Mouse (Mus musculus): Measurements from ENCODE around the gene Apoc3. TPM values are rescaled to one million over a fixed set of nuclear protein-coding genes. Genes with fewer than 3 reads are reported as not detected.

Apoc3 gene
- total and polyA plus RNA-seq, 2 experiments from 2014 or later, result not detected

GRCm38 (mm10) chr9:46235196-46235595 is 240 bp downstream of the Apoc3 start:
- no peak overlapping the region for H3K27ac ChIP-seq
- TF ChIP-seq CTCF (IDR thresholded peaks at IDR 0.05; ENCODE audit: low read depth), result no peak
- ATAC-seq, result no peak

GRCm38 (mm10) chr9:46230450-46230975 is 4.9 kb downstream of the Apoc3 start:
- peak overlapping the region; percentile 55 for H3K9ac ChIP-seq (replicated peaks; ENCODE audit: low read length)
- WGBS, result 17% methylated on average over 13 of the region's 13 CpGs
- no peaks in the 10 kb centered on the region for H3K36me3 ChIP-seq (ENCODE audit: insufficient read depth, low read length)
- H3K9me3 ChIP-seq (ENCODE audit: low read length), result no peaks in the 10 kb centered on the region
- ATAC-seq (no peak; the same call in 1 of the 2 replicates), DNase-seq (ENCODE audit: low spot score) (peak; percentile 28)
- no peak for TF ChIP-seq CTCF (IDR thresholded peaks at IDR 0.05; ENCODE audit: low read depth)
- peak overlapping the region; percentile 77 for H3K27ac ChIP-seq
- peaks cover 3% of the 10 kb centered on the region; the same call in 1 of the 2 replicates for H3K4me1 ChIP-seq (ENCODE audit: insufficient read depth, low read length)
- no peaks in the 10 kb centered on the region for H3K27me3 ChIP-seq (ENCODE audit: insufficient read depth, low read length)
- peak overlapping the region; percentile 41 for H3K4me3 ChIP-seq (ENCODE audit: low read length)
- peak overlapping the region; percentile 78 for H3K4me2 ChIP-seq (ENCODE audit: low read depth, low read length)

More at GRCm38 (mm10) chr9:46235196-46235595, 240 bp downstream of the Apoc3 start:
- 83% methylated on average over 6 of the region's 6 CpGs for WGBS
- Histone ChIP-seq H3K27me3 (ENCODE audit: insufficient read depth, low read length) (no peaks in the 10 kb centered on the region), H3K4me3 (ENCODE audit: low read length) (no peak overlapping the region), H3K36me3 (ENCODE audit: insufficient read depth, low read length) (no peaks in the 10 kb centered on the region), H3K4me1 (ENCODE audit: insufficient read depth, low read length) (no peaks in the 10 kb centered on the region), H3K9ac (replicated peaks; ENCODE audit: low read length) (no peak overlapping the region), H3K9me3 (ENCODE audit: low read length) (no peaks in the 10 kb centered on the region), H3K4me2 (ENCODE audit: low read depth, low read length) (no peak overlapping the region)
- no peak for DNase-seq (ENCODE audit: low spot score)

- Histone ChIP-seq H3K9me3 (ENCODE audit: low read length) (no peaks in the 10 kb centered on the region), H3K4me1 (ENCODE audit: insufficient read depth, low read length) (peaks cover 3% of the 10 kb centered on the region; the same call in 1 of the 2 replicates), H3K27me3 (ENCODE audit: insufficient read depth, low read length) (no peaks in the 10 kb centered on the region), H3K4me3 (ENCODE audit: low read length) (peak overlapping the region; percentile 41), H3K4me2 (ENCODE audit: low read depth, low read length) (peak overlapping the region; percentile 78), H3K9ac (replicated peaks; ENCODE audit: low read length) (peak overlapping the region; percentile 55), H3K27ac (peak overlapping the region; percentile 77), H3K36me3 (ENCODE audit: insufficient read depth, low read length) (no peaks in the 10 kb centered on the region; the same call in 1 of the 2 replicates)
- peak; percentile 95 for ATAC-seq
- TF ChIP-seq CTCF (IDR thresholded peaks at IDR 0.05; ENCODE audit: low read depth), result peak; percentile 90
- 14% methylated on average over 37 of the region's 37 CpGs for WGBS
- peak; percentile 95 for DNase-seq (ENCODE audit: low spot score)
Measured at GRCm38 (mm10) chr9:46229573-46230449, 5.6 kb downstream of the Apoc3 start.

GRCm38 (mm10) chr9:46228491-46228890 is 6.9 kb downstream of the Apoc3 start, which contains the start of gene Apoa1:
Apoa1 (plus strand) TSS chr9:46228580.
- TF ChIP-seq CTCF (IDR thresholded peaks at IDR 0.05; ENCODE audit: low read depth), result no peak
- no peak for ATAC-seq
- Histone ChIP-seq H3K27ac (no peak within 1 kb of the TSS), H3K36me3 (ENCODE audit: insufficient read depth, low read length) (no peaks in the 10 kb centered on the region; the same call in 1 of the 2 replicates), H3K4me3 (ENCODE audit: low read length) (no peak within 1 kb of the TSS), H3K4me1 (ENCODE audit: insufficient read depth, low read length) (peaks cover 3% of the 10 kb centered on the region; the same call in 1 of the 2 replicates), H3K9me3 (ENCODE audit: low read length) (no peaks in the 10 kb centered on the region), H3K27me3 (ENCODE audit: insufficient read depth, low read length) (no peaks in the 10 kb centered on the region), H3K4me2 (ENCODE audit: low read depth, low read length) (no peak within 1 kb of the TSS), H3K9ac (replicated peaks; ENCODE audit: low read length) (no peak within 1 kb of the TSS)
- no peak for DNase-seq (ENCODE audit: low spot score)
- WGBS, result 66% methylated on average over 9 of the region's 9 CpGs

- H3K9ac ChIP-seq (replicated peaks; ENCODE audit: low read length), result no peak overlapping the region
- no peak overlapping the region for H3K4me2 ChIP-seq (ENCODE audit: low read depth, low read length)
- DNase-seq (ENCODE audit: low spot score) (no peak), ATAC-seq (no peak)
- no peaks in the 10 kb centered on the region for H3K9me3 ChIP-seq (ENCODE audit: low read length)
- no peaks in the 10 kb centered on the region for H3K27me3 ChIP-seq (ENCODE audit: insufficient read depth, low read length)
- TF ChIP-seq CTCF (IDR thresholded peaks at IDR 0.05; ENCODE audit: low read depth), result no peak
- WGBS, result 95% methylated on average over 3 of the region's 3 CpGs
- H3K27ac ChIP-seq, result no peak overlapping the region
- peaks cover 3% of the 10 kb centered on the region; the same call in 1 of the 2 replicates for H3K4me1 ChIP-seq (ENCODE audit: insufficient read depth, low read length)
- H3K4me3 ChIP-seq (ENCODE audit: low read length), result no peak overlapping the region
- H3K36me3 ChIP-seq (ENCODE audit: insufficient read depth, low read length), result peaks cover 4% of the 10 kb centered on the region; the same call in 1 of the 2 replicates
Measured at GRCm38 (mm10) chr9:46227064-46227614, 8.3 kb downstream of the Apoc3 start.

GRCm38 (mm10) chr9:46224945-46225660 is 10.3 kb downstream of the Apoc3 start:
- TF ChIP-seq CTCF (IDR thresholded peaks at IDR 0.05; ENCODE audit: low read depth), result no peak
- H3K4me3 ChIP-seq (ENCODE audit: low read length), result no peak overlapping the region
- peaks cover 24% of the 10 kb centered on the region; the same call in 1 of the 2 replicates for H3K36me3 ChIP-seq (ENCODE audit: insufficient read depth, low read length)
- ATAC-seq, result no peak
- 66% methylated on average over 5 of the region's 5 CpGs for WGBS
- no peaks in the 10 kb centered on the region for H3K9me3 ChIP-seq (ENCODE audit: low read length)
- H3K27ac ChIP-seq, result no peak overlapping the region
- no peak overlapping the region for H3K9ac ChIP-seq (replicated peaks; ENCODE audit: low read length)
- H3K27me3 ChIP-seq (ENCODE audit: insufficient read depth, low read length), result no peaks in the 10 kb centered on the region
- no peak overlapping the region for H3K4me2 ChIP-seq (ENCODE audit: low read depth, low read length)
- DNase-seq (ENCODE audit: low spot score), result no peak
- peaks cover 3% of the 10 kb centered on the region; the same call in 1 of the 2 replicates for H3K4me1 ChIP-seq (ENCODE audit: insufficient read depth, low read length)
